Mouse (Mus musculus) embryo, embryonic 10 days (tissue): ENCODE data around the gene Slamf7.
"Not testable (repeated sequence)": the region's sequence is repeated elsewhere in the genome, so short reads cannot be mapped to it uniquely, and the experiment has no call there.

Experiments
- DNase-seq: peaks from one replicate; pipeline ENCODE4 v3.0.0-alpha.2; 2015; ENCODE audit warnings: low spot score

The Slamf7 gene

DNA sequence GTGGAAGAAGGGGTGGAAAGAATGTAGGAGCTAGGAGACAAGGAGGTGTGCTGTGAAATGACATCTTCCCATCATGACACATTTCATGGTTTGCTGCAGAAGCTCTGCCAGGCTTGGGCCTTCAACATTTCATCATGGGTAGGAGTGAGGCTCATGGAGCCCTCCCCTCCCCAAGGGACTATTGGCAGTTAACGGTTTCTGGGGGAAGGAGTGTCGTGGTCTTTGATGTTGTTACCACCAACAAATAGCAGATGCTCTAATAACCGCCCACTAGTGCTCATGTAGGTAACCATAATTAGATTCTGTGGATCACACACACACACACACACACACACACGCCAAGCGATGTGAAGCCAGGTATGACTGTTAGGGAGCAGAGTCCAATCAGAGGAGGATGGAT lies at the start of gene Slamf7:
Slamf7 (minus strand) TSS at position 302 of the 400 bp plus-strand sequence.
- no peak for DNase-seq

DNA sequence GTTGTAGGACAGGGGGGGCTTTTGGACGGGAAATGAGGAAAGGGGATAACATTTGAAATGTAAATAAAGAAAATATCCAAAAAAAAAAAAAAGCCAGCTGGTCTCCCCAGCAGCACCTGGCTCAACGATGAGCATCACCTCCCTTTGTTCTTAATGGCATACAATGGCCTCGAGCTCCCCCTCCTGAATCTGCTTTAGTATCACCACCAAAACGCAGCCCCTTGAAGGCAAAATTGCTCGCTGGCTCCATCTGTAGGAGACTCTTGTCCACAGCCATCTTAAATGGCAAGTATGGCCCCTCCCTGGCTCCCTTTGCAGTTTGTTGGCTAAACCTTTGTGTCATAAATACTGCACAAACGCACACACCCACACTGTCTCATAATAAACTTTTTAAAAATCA lies 46.1 kb upstream of the Slamf7 start:
- DNase-seq: peak; percentile 72

DNA sequence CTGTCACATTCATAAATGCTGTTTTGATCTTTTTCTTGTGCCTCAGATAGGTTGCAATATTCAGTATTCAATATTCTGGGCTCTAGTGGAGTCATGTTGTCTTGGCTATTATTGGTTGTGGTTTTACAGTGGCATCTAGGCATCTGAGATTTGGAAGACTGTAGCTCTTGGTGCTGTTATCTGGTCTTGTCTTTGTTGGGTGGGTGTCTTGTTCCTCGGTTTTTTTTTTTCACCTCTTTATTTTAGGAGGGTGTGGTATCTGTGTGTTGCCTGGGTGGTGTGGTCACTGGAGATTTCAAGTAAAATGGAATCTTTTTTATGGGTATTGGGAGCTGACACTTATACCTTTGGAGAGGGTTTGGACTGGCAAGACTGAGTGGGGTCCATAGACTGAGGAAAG lies 41.1 kb upstream of the Slamf7 start:
- no peak for DNase-seq

DNA sequence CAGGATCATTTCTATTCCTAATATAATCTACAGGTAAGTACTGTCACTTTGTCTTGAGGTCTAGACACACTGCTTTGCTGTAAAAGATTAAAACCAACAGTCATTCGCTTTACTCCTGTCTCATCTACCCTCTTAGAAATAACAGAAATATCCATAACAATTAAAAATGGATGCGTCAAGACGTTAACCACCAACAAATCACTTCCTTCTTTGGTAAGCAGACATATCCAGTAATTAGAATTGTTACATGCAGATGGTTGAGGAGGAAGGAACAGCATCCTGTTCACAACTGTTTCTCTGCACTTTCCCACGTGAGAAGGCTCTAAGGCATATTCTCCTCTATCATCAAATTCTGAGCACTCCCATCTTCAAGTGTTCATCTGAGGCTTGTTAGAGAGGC lies 34.5 kb upstream of the Slamf7 start:
- DNase-seq: no peak

DNA sequence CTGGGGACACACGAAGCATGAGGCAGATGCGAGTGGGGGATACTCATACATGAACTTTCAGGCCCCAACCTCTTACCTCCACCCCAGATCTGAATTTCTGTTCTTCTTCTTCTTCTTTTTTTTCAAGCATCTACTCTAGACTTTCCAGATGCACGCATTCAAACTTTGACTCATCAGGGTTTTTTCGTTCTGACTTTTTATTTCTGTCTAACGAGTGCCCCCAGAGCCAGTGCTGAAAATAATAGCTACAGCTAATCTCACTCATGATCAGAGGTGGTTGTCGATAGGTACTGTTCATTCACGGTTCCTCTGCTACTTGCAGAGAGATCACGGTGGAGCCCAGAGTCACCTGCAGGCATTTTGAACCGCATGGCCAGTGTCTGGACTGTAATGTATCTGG lies 32.1 kb upstream of the Slamf7 start:
- no peak for DNase-seq

DNA sequence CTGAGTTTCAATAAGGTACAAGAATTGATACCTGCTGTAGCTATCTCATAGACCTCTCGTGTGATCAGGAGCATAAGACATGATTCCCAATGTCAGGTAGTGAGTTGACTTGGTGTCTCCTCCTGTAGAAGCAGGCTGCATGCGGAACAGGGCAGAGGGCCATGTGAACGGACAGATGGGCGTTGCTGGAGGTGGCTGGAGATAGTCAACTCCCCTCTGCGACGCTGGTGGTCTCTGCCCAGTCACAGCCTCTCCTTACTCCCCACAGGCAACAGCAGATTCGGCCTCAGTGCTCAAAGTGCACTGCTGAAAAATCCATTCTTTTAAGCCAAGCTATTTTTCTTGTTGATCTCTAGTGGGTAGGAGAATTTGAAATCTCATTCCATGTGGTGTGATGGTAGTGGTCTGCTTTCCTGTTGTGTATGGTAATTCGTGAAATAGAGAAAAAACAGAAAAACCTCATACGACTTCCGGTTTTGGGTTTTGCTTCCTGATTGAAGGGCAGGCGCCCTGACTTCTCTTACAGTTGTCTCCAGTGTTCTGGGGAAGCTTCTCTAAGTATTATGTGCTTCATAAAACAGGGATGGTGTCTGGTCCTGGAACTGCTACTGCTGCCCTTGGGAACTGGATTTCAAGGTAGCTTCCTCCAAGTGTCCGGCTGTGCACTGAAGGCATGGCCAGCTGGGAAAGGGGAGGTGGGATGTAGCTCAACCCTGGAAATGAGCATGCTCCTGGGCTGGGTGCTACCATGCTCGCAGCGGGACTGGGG lies 28.9 kb upstream of the Slamf7 start, which contains the start of gene Cd48:
Cd48 (plus strand) TSS at position 479 of the 769 bp plus-strand sequence.
- DNase-seq: no peak

DNA sequence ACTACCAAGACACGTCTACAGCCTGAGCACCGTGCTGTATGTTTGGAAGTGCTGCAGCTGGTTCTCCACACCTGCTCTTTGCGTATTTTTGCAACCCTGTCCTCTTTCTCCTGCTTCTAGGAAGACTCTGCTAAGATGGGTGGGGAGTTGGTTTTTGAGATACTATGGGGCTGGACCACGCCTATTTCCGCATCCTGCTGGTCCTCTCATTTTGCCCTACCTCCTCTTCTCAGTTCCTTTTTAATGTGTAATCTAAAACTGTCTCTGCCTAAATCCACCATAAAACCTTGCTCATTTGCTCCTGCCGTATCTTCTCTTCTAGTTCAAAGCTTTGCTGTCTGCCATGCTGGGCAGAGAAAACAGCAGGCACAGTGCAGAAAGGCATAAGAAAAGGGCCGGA lies 28.2 kb upstream of the Slamf7 start:
- no peak for DNase-seq

DNA sequence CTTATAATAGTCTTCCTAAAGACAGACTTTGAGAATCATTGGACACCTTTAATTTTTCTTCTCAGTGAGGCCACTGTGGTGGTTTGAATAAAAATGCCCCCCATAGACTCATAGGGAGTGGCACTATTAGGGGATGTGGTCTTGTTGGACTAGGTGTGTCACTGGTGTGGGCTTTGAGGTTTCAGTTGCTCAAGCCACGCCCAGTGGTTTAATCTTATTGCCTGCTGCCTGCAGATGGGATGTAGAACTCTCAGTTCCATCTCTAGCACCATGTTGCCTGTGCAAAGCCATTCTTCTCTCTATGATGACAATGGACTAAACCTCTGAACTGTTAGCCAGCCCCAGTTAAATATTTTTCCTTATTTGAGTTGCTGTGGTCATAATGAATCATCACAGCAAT lies 24.9 kb upstream of the Slamf7 start:
- no peak for DNase-seq

DNA sequence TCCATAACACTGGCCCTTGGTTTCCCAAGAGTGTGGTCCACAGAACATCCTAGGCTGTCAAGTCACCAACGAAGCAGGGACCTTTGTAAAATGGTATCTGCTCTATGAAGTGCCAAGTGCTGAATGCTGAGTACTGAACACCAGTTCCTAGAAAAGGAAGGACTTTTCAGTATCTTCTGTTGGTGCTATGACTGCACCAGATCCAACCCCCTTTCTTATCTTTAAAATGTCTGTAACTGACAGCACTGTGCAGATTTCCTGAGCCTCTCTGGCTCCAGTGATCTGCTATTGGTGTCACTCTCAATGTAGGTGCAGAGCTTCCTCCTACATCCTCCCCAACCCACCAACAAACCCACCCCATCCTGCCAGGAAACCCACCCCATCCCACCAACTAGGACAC lies 21.6 kb upstream of the Slamf7 start:
- no peak for DNase-seq

DNA sequence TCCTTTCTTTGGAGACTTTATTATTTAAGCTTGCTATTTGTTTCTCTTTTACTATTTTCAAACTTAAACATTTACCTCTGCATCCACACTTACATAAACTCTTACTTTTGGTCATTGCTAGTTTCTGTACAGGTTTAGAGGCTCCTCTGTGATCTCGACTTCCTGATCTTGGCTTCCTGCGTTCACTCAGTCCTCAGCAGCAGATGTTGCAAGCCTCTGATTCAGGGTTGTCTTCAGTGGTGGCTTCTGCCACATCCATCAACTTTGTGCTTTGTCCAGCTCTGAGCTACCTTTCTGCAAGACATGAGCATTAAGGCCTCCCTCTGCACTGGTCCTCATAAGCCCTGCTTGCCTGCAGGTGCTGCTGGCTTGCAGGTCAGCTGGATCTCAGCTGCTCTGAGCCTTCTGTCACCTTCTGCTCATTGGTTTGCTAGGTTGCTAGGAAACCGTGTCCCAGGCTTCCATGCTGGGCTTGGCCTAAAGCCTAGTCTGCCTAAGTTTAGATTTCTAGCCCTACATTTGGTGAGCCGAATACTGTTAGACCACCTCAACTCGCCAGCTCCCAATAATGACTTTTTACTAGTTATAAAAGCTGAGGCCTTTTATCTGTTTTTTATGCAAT lies 20.1 kb upstream of the Slamf7 start:
- DNase-seq: no peak

DNA sequence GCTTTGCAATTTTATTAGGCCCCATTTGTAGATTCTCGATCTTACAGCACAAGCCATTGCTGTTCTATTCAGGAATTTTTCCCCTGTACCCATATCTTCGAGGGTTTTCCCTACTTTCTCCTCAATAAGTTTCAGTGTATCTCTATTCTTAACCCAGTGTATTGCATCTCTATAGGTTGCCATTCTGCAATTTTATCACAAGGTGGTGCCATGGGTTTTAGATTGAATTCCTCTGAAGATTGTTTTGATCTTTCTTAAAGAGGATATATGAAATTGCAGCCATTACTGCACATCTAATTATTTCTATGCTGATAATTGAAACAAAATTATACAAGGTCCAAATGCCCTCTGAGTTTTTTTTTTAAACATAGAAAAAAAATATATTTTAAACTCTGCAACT lies 19.6 kb upstream of the Slamf7 start:
- DNase-seq: not testable (repeated sequence)

DNA sequence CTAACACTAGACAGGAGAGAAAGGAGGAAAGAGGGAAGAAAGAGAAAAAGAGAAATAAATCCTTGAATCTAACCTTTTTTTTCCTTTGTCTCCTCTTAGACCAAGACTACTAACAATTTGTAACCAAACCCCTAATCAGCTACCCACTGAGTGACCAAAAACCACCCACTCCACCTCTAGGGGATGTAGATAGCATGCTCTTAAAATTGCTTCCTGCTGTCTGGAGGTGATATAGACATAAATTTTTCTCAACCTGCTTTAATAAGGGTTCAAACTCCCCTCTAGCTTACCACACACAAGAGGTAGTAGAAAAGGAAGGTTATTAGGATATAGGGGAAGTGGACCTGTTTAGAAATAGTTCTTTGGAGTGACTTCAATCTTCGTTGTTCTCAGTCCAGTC lies 14.3 kb upstream of the Slamf7 start:
- no peak for DNase-seq

DNA sequence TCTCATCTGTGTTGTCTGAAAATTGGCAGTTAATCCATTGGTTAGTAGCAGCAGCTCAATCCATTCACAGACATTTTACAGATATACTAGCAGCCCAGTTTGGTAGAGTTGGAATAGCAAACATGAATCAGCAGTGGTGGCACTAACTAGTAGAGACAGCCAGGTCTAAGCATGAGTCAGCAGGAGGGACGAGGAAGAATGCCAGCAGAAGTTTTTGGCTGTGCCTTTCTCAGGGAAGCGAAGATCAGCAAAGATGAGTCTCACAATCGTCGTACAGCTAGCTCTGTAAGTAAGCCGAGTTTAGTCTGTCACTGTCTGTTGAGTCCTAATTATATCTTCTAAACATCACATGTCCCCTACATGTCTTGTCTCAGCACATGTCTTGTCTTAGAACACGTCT lies 13.5 kb upstream of the Slamf7 start:
- no peak for DNase-seq

DNA sequence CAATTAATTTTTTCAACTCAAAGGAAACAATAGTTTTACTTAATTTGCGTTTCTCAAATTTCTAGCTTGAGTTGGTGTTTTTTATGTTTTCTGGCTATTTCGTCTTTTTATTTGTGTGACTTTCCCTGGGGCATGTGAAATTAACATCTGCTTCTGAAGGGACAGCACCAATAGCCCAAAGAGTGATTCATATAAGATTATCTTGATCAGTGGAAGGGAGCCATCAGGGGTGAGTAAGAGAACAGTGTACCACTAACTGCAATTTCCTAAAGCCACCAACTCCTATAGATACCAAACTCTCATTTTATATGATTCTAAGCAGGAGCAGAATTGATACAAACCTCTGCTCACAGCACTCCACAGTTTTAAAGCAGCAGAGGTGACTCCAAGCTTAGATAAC lies 10.9 kb upstream of the Slamf7 start:
- no peak for DNase-seq

DNA sequence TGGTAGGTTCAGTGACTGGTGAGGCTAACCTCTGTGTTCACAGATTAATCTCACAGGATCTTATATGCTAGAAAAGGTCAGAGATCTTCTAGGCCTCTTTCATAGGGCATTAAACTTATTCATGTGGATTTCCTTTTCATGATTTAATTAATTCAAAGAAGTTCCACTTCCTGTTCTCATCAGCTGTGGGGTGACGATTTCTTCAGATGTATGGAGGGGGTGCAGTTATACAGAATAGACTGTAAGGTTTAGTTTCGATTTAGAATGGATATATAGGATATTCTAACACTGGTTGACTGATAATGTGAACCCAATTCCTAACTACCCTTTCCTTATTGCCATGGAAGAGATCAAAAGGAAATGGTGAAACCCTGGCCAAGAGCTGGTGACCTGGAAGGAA lies 8.6 kb upstream of the Slamf7 start:
- no peak for DNase-seq

DNA sequence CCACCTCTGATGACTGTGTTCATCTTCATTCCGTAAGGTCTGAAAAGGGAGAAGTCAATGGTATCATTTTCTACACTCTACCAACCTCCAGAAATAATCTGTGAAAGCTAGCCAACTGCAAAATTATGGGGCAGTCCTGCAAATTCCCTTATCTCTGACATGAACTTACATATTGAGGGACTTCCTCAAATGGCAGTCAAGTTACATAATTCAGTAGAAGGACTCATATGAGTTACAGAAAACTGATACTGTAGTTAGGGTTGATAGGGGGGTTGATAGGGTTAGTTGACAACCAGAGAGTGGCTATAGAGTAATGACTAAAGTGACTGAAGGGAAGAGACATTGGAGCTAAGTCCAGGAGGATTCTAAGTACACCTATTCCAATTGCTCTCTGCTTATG lies 7.6 kb upstream of the Slamf7 start:
- DNase-seq: no peak

DNA sequence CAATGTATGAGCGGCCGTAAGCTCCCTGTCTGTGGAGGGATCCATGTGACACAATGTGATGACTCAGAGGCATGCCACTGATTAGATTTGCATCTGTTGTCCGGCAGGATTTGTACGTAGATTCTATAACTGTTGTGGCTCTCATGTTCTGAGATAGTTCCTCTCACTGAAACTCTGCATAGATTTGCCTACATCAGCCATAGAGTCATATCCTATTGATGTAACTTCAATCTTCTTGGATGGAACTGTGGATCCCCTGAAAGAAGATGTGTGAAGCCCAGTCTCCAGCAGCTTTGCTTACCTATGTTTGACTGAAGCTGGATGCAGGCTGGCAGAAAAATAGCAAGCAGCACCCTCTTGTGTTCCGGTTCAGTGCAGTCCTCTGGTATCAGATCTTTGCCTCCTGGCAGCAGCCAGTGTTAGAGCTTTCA lies 5.7 kb upstream of the Slamf7 start:
- DNase-seq: no peak

DNA sequence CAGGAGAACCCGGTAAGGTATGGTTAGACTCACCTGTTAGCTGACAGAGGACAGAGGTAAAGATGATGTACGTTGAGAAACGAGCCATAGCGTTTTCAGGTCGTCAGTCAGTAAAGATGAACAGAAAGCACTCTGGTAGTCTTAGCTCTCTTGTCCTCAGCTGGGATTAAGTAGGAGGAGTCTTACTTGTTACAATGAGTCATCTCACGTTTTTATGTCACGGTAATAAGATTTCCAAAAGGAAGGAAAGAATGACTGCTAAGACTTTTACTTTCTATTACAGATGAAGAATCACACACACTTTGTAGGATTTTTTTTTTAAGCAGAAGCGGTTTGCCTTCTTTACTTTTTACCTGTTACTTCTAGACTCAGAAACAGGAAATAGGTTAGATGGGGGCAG lies 4.0 kb downstream of the Slamf7 start:
- no peak for DNase-seq

DNA sequence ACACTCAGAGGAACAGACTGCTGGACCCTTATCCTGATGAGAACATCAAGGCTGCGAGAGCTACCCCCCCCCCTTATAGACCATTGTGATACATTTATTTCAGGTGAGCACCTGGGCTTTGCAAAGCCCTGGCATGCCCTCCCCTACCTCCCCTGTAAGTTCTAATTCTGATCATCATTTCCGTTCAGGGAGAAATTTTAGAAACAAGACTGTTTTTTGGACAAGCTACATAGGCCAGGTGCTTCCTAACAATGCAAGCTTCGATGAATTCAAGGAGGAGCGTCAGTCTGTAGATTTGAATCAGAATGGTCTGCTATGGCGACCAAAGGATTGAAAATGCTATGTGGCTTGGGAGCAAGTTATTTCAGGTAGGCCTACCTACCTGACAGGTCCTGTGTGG lies 5.1 kb downstream of the Slamf7 start:
- no peak for DNase-seq

DNA sequence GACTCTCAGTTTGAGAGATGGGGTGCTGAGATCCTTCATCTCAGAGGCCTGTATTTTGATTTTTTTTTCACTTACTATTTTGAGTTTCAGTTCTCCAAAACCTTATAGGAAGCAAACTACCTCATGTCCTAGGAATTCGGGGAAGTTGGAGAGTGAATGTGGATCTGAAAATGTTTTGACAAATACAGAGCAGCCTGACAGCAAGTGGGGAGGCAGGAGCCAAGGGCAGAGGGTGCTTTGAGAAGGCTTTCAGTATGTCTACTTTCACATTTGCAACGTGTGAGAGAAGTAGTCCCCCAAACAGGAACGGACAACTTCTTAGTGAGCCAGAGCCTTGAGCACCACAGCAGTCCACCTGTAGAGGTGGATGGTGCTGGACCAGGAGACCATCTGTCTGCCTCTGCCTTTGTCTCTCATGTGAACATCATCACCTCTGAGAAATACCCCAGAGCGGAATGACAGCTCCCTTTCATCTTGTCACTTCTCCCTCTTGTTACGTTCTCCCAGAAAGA lies 6.3 kb downstream of the Slamf7 start:
- no peak for DNase-seq

DNA sequence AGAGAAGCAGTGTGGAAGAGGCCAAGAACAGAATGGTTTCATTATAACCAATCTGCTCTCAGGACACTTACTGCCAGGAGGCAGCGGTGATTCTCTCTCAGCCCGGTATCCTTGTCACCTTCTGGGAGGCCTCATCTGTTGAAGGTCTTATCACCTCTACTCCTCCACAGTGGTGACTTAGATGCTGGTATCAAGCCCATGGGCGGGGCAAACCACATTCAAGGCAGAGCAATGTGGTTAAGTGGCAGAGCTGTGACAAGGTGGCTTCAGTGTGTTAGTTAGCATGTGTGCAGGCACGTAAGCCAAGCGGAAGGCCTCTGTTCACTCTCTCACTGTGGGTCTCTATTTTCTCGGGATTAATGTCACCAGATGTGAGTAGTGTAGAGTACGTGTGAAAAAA lies 9.2 kb downstream of the Slamf7 start:
- no peak for DNase-seq

DNA sequence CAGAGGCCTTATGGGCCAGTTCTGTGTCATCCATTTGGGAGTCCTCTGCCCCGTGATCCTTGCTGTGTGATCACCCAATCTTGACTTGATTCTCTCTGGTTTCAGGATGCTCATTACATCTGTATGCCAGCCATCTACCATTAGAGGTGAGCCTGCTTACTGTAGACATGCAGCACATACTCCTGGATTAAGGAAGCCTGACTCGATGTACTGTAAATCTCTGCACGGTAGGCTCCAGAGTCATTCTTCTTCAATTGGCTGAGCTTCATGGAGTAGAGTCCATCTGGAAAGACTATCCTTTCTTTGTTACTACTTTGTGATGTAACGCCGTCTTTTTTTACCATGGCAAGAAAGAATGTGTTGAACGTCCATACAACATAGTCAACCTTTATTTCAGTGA lies 12.0 kb downstream of the Slamf7 start:
- DNase-seq: no peak

DNA sequence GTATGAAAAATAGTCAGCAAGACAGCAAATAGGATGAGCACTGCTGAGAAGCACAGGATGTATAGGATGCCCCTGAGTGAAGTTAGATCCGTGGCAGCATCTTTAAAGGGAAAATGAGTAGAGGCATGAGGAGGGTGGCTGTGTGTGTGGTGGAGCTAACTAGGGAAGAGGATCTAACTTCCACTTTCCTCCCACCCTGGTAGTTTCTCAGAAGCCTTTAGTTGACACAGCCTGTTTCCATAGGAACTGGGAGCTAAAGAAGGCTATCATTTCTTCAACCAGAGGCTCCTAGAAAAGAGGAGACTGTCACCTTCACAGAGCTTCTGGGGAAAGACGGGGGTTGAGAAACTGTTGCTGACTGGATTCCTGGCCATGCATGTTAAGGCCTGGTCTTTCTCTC lies 14.1 kb downstream of the Slamf7 start:
- DNase-seq: no peak

DNA sequence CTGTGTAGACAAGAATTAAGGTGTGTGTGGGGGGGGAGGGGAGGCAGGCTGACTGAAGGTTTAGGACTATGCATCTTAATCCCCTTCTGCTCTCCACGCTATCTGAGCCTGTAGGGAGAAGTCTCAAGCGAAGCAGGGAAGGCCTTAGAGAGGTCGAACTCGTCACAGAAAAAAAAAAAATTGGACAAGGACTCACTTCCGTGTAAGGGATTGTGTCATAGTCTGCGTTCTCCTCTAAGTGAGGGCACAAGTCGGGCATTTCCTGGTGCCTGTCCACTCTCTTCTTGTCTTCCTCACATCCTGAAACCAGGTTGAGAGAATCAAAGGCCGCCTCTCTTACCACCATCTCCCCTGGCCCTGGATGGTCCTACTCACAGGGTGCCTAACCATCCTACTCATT lies 15.7 kb downstream of the Slamf7 start:
- no peak for DNase-seq
